Mouse (Mus musculus) midbrain, embryonic 13.5 days (tissue): Measurements from ENCODE around the gene Efcc1. TPM values are rescaled to one million over a fixed set of nuclear protein-coding genes. Genes with fewer than 3 reads are reported as not detected.

ENCODE experiments used
- ATAC-seq: fragments of 200-750 bp; cut with Nextera tagmentation; 2 replicates; pipeline ENCODE4 v1.8.0; 2017; ENCODE audit warnings: mild to moderate bottlenecking, moderate TSS enrichment, moderate library complexity
- H3K27ac ChIP-seq: fragments of 300-500 bp; sonication (generic); 2 replicates; pipeline ENCODE4 v1.5.1; 2015; ENCODE audit warnings: inconsistent platforms, mild to moderate bottlenecking, moderate library complexity
- H3K27me3 ChIP-seq: fragments of 300-500 bp; sonication (generic); 2 replicates; pipeline ENCODE4 v1.6.1; 2015; ENCODE audit warnings: mild to moderate bottlenecking, inconsistent platforms
- H3K36me3 ChIP-seq: fragments of 300-500 bp; sonication (generic); 2 replicates; pipeline ENCODE4 v1.6.1; 2015; ENCODE audit warnings: mild to moderate bottlenecking, inconsistent platforms
- H3K4me1 ChIP-seq: fragments of 300-500 bp; sonication (generic); replicated peaks from 2 replicates; pipeline ENCODE4 v1.6.1; 2015; ENCODE audit warnings: inconsistent platforms
- H3K4me2 ChIP-seq: fragments of 300-500 bp; sonication (generic); replicated peaks from 2 replicates; pipeline ENCODE4 v1.6.1; 2015; ENCODE audit warnings: moderate library complexity, mild to moderate bottlenecking, inconsistent platforms
- H3K4me3 ChIP-seq: fragments of 300-500 bp; sonication (generic); replicated peaks from 2 replicates; pipeline ENCODE4 v1.5.1; 2015; ENCODE audit warnings: mild to moderate bottlenecking, inconsistent platforms
- H3K9ac ChIP-seq: fragments of 300-500 bp; sonication (generic); replicated peaks from 2 replicates; pipeline ENCODE4 v1.6.1; 2015; ENCODE audit warnings: mild to moderate bottlenecking, inconsistent platforms
- H3K9me3 ChIP-seq: fragments of 300-500 bp; sonication (generic); 2 replicates; pipeline ENCODE4 v1.6.1; 2016; ENCODE audit warnings: mild to moderate bottlenecking, inconsistent platforms
- WGBS: fragments of 180-500 bp; shearing (Covaris S2); methylation state at CpG from one replicate; pipeline ENCODE4 v1.1.7; 2015; 5-methylcytosine and 5-hydroxymethylcytosine counted together
- polyA plus RNA-seq: library from polyadenylated mRNA; unstranded; fragments of >200 nt; fragmentation: Nextera tagmentation; extraction: Ambion mirVana; gene quantifications from 2 replicates; pipeline ENCODE4 v1.2.1, GENCODE M21; 2015

Gene Efcc1
- polyA plus RNA-seq, 1 experiment from 2014 or later, result 4.2 TPM

DNA sequence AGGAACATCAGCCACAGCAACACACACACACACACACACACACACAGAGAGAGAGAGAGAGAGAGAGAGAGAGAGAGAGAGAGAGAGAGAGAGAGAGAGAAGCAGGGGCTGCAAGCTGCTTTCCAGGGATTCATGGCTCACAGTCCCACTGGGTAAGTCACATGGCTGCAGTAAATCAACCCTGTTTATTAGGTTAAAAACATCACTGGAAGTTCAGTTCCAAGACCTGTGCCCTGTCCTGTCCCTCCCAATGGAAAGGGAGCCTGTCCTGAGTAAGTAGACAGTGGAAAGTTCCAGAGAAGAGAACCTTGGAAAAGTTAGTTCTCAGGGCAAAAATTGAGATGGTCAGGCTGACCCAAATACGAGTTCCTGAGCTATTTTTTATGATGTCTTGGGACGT, 66.7 kb downstream of the Efcc1 start:
- H3K4me2 ChIP-seq, result no peak overlapping the region
- 67% methylated on average over 2 of the region's 2 CpGs for WGBS
- H3K4me1 ChIP-seq, result no peaks in the 10 kb centered on the region
- no peaks in the 10 kb centered on the region for H3K27me3 ChIP-seq
- peaks cover 16% of the 10 kb centered on the region for H3K36me3 ChIP-seq
- no peak for ATAC-seq
- H3K27ac ChIP-seq, result no peak overlapping the region
- no peak overlapping the region for H3K9ac ChIP-seq
- no peak overlapping the region for H3K4me3 ChIP-seq
- H3K9me3 ChIP-seq, result no peaks in the 10 kb centered on the region

DNA sequence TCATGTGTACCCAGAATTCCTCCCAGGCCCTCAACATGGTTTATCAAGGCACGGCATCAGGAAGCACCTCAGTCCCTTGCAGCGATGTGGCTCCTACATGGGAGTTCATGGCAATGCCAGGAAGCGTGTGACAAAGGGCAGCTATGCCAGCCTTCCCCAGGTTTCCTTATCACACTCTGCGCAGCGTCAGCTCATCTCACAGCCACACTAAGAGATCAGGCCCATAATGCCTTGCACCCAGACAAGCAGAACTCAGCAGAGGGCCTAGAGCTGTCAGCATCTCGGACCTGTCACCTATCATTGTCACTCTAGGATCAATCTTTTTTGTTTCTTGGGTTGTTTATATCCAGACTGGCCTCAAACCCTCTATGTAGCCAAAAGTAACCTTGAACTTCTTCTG, 68.9 kb downstream of the Efcc1 start:
- Histone ChIP-seq H3K4me3 (no peak overlapping the region), H3K9ac (no peak overlapping the region), H3K36me3 (peaks cover 8% of the 10 kb centered on the region), H3K9me3 (no peaks in the 10 kb centered on the region), H3K27ac (no peak overlapping the region), H3K4me1 (no peaks in the 10 kb centered on the region), H3K27me3 (no peaks in the 10 kb centered on the region), H3K4me2 (no peak overlapping the region)
- 93% methylated on average over 6 of the region's 6 CpGs for WGBS
- ATAC-seq, result no peak

DNA sequence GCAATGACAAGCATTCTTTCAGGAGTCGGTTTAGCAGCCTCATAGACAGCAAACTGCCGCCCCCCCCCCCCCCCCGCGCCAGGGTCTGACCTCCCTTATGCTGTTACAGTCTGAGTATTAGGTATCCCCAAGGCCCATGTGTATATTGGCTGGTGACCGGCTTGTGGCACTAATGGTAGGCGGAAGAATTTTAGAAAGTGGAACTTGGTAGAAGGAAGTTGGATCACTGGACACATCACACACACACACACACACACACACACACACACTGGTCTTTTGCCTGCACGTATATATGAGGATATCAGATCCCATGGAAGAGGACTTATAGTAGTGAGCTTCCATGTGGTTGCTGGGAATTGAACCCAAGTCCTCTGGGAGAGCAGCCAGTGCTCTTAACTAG, 71.8 kb downstream of the Efcc1 start:
- Histone ChIP-seq H3K4me3 (no peak overlapping the region), H3K9ac (no peak overlapping the region), H3K27me3 (no peaks in the 10 kb centered on the region), H3K36me3 (peaks cover 6% of the 10 kb centered on the region; the same call in 1 of the 2 replicates), H3K27ac (no peak overlapping the region), H3K4me2 (no peak overlapping the region), H3K4me1 (0 out of 2 replicates have a peak, but pooled peaks cover 3% of the 10 kb centered on the region), H3K9me3 (no peaks in the 10 kb centered on the region)
- 92% methylated on average over 7 of the region's 7 CpGs for WGBS
- no peak for ATAC-seq

- Histone ChIP-seq H3K4me3 (no peak overlapping the region), H3K36me3 (peaks cover 6% of the 10 kb centered on the region; the same call in 1 of the 2 replicates), H3K4me2 (no peak overlapping the region), H3K9me3 (no peaks in the 10 kb centered on the region), H3K9ac (no peak overlapping the region), H3K4me1 (0 out of 2 replicates have a peak, but pooled peaks cover 3% of the 10 kb centered on the region), H3K27ac (no peak overlapping the region), H3K27me3 (no peaks in the 10 kb centered on the region)
- 82% methylated on average over 1 of the region's 1 CpGs for WGBS
- no peak for ATAC-seq
These were observed 73.4 kb downstream of the Efcc1 start for GRCm38 (mm10) chr6:87804036-87804435.

DNA sequence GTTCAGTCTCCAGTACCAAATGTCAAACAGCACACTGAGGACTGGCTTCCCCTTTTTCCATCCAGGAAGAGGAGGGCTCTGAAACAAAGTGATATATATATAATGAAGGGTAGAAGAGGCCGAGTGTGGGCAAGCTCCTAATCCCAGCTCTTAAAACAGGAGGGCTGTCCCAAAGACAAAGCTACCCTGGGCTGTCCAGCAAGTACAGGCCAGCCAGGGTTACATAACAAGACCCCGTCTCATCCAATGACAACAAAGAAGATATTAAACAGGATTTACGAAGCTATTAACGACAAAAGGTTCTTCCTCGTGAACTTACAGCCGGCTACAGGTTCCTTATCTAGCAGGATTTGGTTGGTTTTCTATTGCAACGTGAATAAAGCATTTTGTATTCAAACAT, 74.2 kb downstream of the Efcc1 start:
- WGBS, result 77% methylated on average over 7 of the region's 7 CpGs
- Histone ChIP-seq H3K9me3 (no peaks in the 10 kb centered on the region), H3K9ac (no peak overlapping the region), H3K4me2 (no peak overlapping the region), H3K4me1 (0 out of 2 replicates have a peak, but pooled peaks cover 3% of the 10 kb centered on the region), H3K27me3 (no peaks in the 10 kb centered on the region), H3K27ac (no peak overlapping the region), H3K4me3 (no peak overlapping the region), H3K36me3 (peaks cover 6% of the 10 kb centered on the region; the same call in 1 of the 2 replicates)
- no peak for ATAC-seq

DNA sequence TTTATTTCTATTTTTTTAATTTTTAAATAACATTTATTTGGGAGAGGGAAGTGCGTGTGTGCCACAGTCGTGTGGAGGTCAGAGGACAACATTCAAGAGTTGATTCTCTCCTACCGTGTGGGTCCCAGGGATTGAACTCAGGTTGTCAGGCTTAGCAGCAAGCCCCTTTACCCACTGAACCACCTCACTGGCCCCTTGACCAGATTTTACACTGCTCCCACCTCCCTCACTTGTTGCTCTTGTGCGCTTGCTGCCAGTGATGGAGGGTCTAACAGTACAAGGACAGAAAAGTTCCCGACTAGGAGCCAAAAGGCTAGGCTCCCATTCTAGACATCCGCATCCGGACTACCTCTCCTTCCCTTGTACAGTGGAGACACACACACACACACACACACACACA, 74.8 kb downstream of the Efcc1 start:
- Histone ChIP-seq H3K9ac (no peak overlapping the region), H3K9me3 (no peaks in the 10 kb centered on the region), H3K4me2 (no peak overlapping the region), H3K4me1 (peaks cover 6% of the 10 kb centered on the region), H3K36me3 (peaks cover 6% of the 10 kb centered on the region; the same call in 1 of the 2 replicates), H3K27me3 (no peaks in the 10 kb centered on the region), H3K4me3 (no peak overlapping the region), H3K27ac (no peak overlapping the region)
- 91% methylated on average over 7 of the region's 7 CpGs for WGBS
- ATAC-seq, result no peak

Other genes starting within 250 kb of the Efcc1 start
- 1.2 and 1.5 TPM in 2 replicates for gene Arhgap25, start 197.6 kb upstream of the Efcc1 start, polyA plus RNA-seq
- 2.1 and 2.5 TPM in 2 replicates for gene Prokr1, start 140.1 kb upstream of the Efcc1 start, polyA plus RNA-seq
- 8.9 and 10.7 TPM in 2 replicates for gene Aplf, start 58.7 kb upstream of the Efcc1 start, polyA plus RNA-seq
- gene Gp9, start 47.2 kb downstream of the Efcc1 start, polyA plus RNA-seq, result 0.54 and 1.1 TPM in 2 replicates
- gene Rab43, start 81.3 kb downstream of the Efcc1 start, polyA plus RNA-seq, result 7.5 and 9.6 TPM in 2 replicates
- gene Gm45140, start 104.9 kb downstream of the Efcc1 start, polyA plus RNA-seq, result 3.2 and 3.3 TPM in 2 replicates
- 34.4 and 36.9 TPM in 2 replicates for gene Isy1, start 107.9 kb downstream of the Efcc1 start, polyA plus RNA-seq
- gene Cnbp, start 120.2 kb downstream of the Efcc1 start, polyA plus RNA-seq, result 700 and 708 TPM in 2 replicates
- 159 TPM in 2 replicates for gene Copg1, start 156.9 kb downstream of the Efcc1 start, polyA plus RNA-seq
- gene Hmces, start 183.1 kb downstream of the Efcc1 start, polyA plus RNA-seq, result 40.3 and 42.7 TPM in 2 replicates